Mouse (Mus musculus) bone marrow macrophage, adult 2 months (primary cell): ENCODE results near the gene Cfap43. TPM values are rescaled to one million over a fixed set of nuclear protein-coding genes. Genes with fewer than 3 reads are reported as not detected.

Experiments
- H3K27ac ChIP-seq: 2 replicates; pipeline ENCODE4 v1.5.1; 2012; ENCODE audit warnings: low read depth, low read length; ENCODE audit not compliant: insufficient read depth
- H3K4me1 ChIP-seq: 2 replicates; pipeline ENCODE4 v1.6.1; 2012; ENCODE audit warnings: low read length; ENCODE audit not compliant: control insufficient read depth, insufficient read depth
- H3K4me3 ChIP-seq: 2 replicates; pipeline ENCODE4 v1.5.1; 2012; ENCODE audit warnings: mild to moderate bottlenecking, low read length, moderate library complexity; ENCODE audit not compliant: insufficient read depth
- CTCF ChIP-seq: IDR thresholded peaks from 2 replicates; pipeline ENCODE4 v1.5.1; 2012; ENCODE audit warnings: low read depth, mild to moderate bottlenecking, low read length, moderate library complexity
- POLR2A ChIP-seq: IDR thresholded peaks from 2 replicates; pipeline ENCODE4 v1.6.1; 2012; ENCODE audit warnings: mild to moderate bottlenecking, low read depth, low read length, borderline replicate concordance
- polyA plus RNA-seq: library from polyadenylated mRNA; stranded (reverse); fragments of >200 nt; gene quantifications from 2 replicates; pipeline ENCODE4 v1.2.4, GENCODE M21; 2012; ENCODE audit not compliant: missing spikeins, insufficient read depth, insufficient read length

Gene Cfap43
- polyA plus RNA-seq, 1 experiment = not detected

DNA sequence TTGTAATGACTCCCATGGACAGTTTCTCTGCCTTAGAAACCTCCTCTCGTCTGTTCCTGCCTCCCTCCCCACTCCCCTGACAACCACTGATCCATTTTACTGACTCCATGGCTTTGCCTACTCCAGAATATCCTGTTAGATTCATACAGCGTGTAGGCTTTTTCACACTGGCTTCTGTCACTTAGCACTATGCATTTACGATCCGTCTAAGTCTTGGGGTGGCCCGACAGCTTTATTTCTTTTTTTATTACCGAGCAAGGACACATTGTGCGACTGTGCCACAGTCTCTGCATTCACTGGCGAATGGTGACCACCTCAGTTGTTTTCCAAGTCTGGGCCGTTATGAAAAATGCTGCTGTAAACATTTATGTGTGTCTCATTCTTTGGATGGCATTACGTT, 120.5 kb downstream of the Cfap43 start:
- no peak for TF ChIP-seq POLR2A
- TF ChIP-seq CTCF = no peak
- Histone ChIP-seq H3K4me3 (no peak overlapping the region), H3K27ac (no peak overlapping the region)

GRCm38 (mm10) chr19:47796699-47797098, 122.4 kb downstream of the Cfap43 start:
- Histone ChIP-seq H3K4me3 (no peak overlapping the region), H3K4me1 (no peaks in the 10 kb centered on the region), H3K27ac (no peak overlapping the region)
- no peak for TF ChIP-seq CTCF
- TF ChIP-seq POLR2A = no peak

More for the DNA sequence above, 120.5 kb downstream of the Cfap43 start:
- H3K4me1 ChIP-seq = no peaks in the 10 kb centered on the region

DNA sequence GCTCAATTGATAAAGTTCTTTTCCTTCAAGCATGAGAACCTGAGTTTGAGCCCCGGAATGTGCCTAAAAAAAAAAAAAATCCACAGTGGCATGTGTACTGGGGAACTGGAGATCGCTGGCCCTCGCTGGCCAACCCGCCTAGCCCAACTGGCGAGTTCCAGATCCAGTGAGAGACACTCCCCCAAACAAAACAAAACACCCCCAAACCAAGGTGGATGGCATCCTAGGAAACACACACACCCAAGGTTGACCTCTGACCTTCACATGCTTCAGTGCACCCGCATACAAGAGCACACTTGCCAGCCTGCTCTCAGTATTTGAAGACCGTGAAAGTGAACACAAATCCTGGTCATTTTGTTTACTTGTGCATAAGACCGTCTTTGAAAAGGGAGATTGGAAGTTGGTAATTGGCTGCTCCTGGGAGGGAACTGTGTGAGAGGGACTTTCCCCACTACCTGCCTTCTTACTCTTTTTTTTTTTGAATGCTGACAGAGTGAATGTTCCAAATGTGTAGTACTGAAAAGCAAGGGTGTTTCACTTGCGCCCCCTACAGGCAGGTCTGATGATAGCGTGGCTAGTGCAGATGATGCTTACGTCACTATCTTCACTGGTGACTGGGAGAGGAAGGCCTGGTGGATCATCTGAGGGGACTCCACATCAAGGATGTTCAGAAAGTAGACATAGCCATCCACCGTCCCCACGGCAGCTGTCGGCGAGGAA, 123.9 kb downstream of the Cfap43 start:
- Histone ChIP-seq H3K4me1 (0 out of 2 replicates have a peak, but pooled peaks cover 3% of the 10 kb centered on the region), H3K4me3 (no peak overlapping the region), H3K27ac (no peak overlapping the region)
- TF ChIP-seq CTCF = no peak

DNA sequence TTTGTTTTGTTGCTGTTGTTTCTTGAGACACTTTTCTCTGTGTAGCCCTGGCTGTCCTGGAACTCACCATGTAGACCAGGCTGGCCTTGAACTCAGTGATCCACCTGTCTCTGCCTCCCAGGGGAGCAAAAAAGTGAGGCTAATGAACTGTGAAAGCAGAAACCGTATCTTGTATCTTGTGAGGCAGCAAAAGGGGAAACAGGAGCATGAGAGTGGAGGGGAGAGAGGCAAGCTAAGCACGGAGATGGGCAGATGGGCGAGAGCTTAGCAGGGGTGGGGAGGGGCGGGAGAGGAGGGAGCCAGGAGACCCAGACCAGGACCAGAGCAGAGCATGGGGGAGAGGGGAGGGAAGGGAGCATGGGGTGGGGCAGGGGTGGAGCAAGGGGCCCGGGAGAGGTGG, 124.8 kb downstream of the Cfap43 start:
- no peak overlapping the region for H3K4me3 ChIP-seq

GRCm38 (mm10) chr19:47790316-47791020, 128.6 kb downstream of the Cfap43 start:
- 0 out of 2 replicates have a peak, but pooled peaks cover 3% of the 10 kb centered on the region for H3K4me1 ChIP-seq

More for the DNA sequence above, 124.8 kb downstream of the Cfap43 start:
- Histone ChIP-seq H3K27ac (no peak overlapping the region), H3K4me1 (0 out of 2 replicates have a peak, but pooled peaks cover 3% of the 10 kb centered on the region)
- TF ChIP-seq CTCF = no peak
- no peak for TF ChIP-seq POLR2A

GRCm38 (mm10) chr19:47783898-47784297, 135.2 kb downstream of the Cfap43 start:
- TF ChIP-seq POLR2A (no peak), CTCF (no peak)
- no peak overlapping the region for H3K4me3 ChIP-seq
- H3K4me1 ChIP-seq = no peaks in the 10 kb centered on the region
- no peak overlapping the region for H3K27ac ChIP-seq

More at GRCm38 (mm10) chr19:47790316-47791020, 128.6 kb downstream of the Cfap43 start:
- no peak overlapping the region for H3K4me3 ChIP-seq
- H3K27ac ChIP-seq = no peak overlapping the region
- no peak for TF ChIP-seq CTCF
- no peak for TF ChIP-seq POLR2A

DNA sequence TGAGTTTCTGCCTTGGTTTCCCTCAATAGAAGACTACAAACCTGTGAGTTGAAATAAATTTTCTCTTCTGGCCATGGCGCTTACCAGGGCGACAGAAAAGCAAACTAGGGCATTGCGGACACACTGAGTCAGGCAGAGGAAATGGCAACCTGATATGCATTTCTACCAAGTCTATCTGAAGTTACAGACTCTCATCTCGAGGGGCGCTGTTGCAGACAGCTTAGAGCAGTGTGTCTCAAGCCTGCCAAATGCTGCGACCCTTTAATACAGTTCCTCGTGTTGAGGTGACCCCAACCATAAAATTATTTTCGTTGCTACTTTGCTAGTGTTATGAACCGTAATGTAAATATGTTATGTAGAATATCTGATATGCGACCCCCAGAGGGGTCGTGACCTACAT, 138.1 kb downstream of the Cfap43 start:
- Histone ChIP-seq H3K27ac (no peak overlapping the region), H3K4me3 (no peak overlapping the region), H3K4me1 (no peaks in the 10 kb centered on the region)
- TF ChIP-seq CTCF (no peak), POLR2A (no peak)

GRCm38 (mm10) chr19:47780145-47780544, 138.9 kb downstream of the Cfap43 start:
- H3K4me1 ChIP-seq = no peaks in the 10 kb centered on the region
- H3K4me3 ChIP-seq = no peak overlapping the region
- H3K27ac ChIP-seq = no peak overlapping the region
- no peak for TF ChIP-seq CTCF
- no peak for TF ChIP-seq POLR2A

DNA sequence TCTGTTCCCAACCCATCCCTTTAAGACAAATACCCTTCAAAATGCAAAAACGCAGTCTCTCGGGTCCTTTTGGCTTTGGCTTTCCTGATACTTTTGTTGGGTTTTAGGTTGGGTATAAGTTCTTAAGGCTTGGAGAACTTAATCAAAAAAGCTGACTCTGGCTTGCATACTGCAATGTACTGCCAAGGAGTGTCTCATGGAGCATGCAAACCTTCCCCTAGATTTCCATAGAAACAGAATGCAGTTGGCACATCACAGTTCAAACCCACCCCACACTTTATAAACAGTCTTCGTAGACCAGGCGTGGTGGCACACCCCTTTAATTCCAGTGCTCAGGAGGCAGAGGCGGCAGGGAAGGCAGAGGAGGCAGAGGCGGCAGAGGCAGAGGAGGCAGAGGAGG, 141.2 kb downstream of the Cfap43 start:
- H3K4me1 ChIP-seq = no peaks in the 10 kb centered on the region
- TF ChIP-seq CTCF (no peak), POLR2A (no peak)
- H3K27ac ChIP-seq = no peak overlapping the region
- no peak overlapping the region for H3K4me3 ChIP-seq

GRCm38 (mm10) chr19:47755625-47756024, 163.5 kb downstream of the Cfap43 start:
- TF ChIP-seq POLR2A (no peak), CTCF (no peak)
- Histone ChIP-seq H3K27ac (no peak overlapping the region), H3K4me1 (no peaks in the 10 kb centered on the region), H3K4me3 (peak overlapping the region; percentile 28; the same call in 1 of the 2 replicates)
